Mouse (Mus musculus) thymus, adult 2 months (tissue): Measurements from ENCODE around the gene Il1r1.

Source experiments
- CTCF ChIP-seq: fragments of 200-500 bp; IDR thresholded peaks from 2 replicates; pipeline ENCODE4 v1.5.1; 2012; ENCODE audit warnings: mild to moderate bottlenecking, control low read depth, low read length, moderate library complexity, borderline replicate concordance; ENCODE audit not compliant: control insufficient read depth, poor library complexity, insufficient read depth; ENCODE audit errors: extremely low read depth
- POLR2A ChIP-seq: fragments of 200-500 bp; IDR thresholded peaks from 2 replicates; pipeline ENCODE4 v1.6.1; 2012; ENCODE audit warnings: mild to moderate bottlenecking, low read length, control low read depth, moderate library complexity; ENCODE audit not compliant: control insufficient read depth, poor library complexity, insufficient read depth; ENCODE audit errors: extremely low read depth

DNA sequence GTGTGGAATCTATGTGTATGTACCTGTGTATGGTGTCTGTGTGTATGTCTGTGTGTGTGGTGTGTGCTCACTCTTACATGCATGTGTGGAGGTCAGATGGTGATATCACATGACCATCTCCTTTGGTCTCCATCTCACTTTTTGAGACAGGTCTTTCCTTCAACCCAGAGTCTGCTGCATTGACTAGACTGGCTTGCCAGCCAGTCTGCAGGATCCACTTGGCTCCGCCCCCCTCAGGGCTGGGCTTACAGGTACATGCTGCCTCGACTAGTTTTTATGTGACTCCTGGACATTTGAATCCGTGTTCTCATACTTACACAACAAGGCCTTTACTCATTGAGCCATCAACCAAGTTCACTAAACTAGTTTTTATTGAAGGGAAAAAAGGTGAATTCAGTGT, 6.2 kb downstream of the Il1r1 start:
- no peak for TF ChIP-seq POLR2A
- TF ChIP-seq CTCF, result no peak
